Mouse (Mus musculus) left cerebral cortex, adult 11 months (tissue): Measurements from ENCODE around the gene Clec2i.
A peak's percentile ranks its signal among the peaks of the same experiment; 100 is the strongest.
"Not testable (repeated sequence)": the region's sequence is repeated elsewhere in the genome, so short reads cannot be mapped to it uniquely, and the experiment has no call there.

Source experiments
- DNase-seq: peaks from one replicate; pipeline ENCODE4 v3.0.0; 2022; ENCODE audit warnings: low spot score

Gene Clec2i

GRCm38 (mm10) chr6:128887091-128887790 is at the start of gene Clec2i:
Clec2i (plus strand) TSS chr6:128887588.
- DNase-seq: peak; percentile 36

- DNase-seq: peak; percentile 83
Measured at GRCm38 (mm10) chr6:128838342-128839265, 48.8 kb upstream of the Clec2i start.

GRCm38 (mm10) chr6:128839266-128839771 is 48.1 kb upstream of the Clec2i start:
- DNase-seq: peak; percentile 77

- DNase-seq: no peak
Measured at GRCm38 (mm10) chr6:128839921-128840320, 47.5 kb upstream of the Clec2i start.

GRCm38 (mm10) chr6:128840669-128841068 is 46.7 kb upstream of the Clec2i start:
- not testable (repeated sequence) for DNase-seq

- no peak for DNase-seq
Measured at GRCm38 (mm10) chr6:128841327-128842089, 45.9 kb upstream of the Clec2i start.

GRCm38 (mm10) chr6:128842356-128842944 is 44.9 kb upstream of the Clec2i start:
- no peak for DNase-seq

GRCm38 (mm10) chr6:128842945-128843478 is 44.4 kb upstream of the Clec2i start:
- DNase-seq: peak; percentile 91

GRCm38 (mm10) chr6:128843479-128843992 is 43.9 kb upstream of the Clec2i start:
- no peak for DNase-seq

GRCm38 (mm10) chr6:128844131-128844530 is 43.3 kb upstream of the Clec2i start:
- DNase-seq: no peak

- no peak for DNase-seq
Measured at GRCm38 (mm10) chr6:128844586-128845080, 42.8 kb upstream of the Clec2i start.

GRCm38 (mm10) chr6:128845319-128845979 is 41.9 kb upstream of the Clec2i start:
- DNase-seq: peak; percentile 81

- DNase-seq: no peak
Measured at GRCm38 (mm10) chr6:128845998-128846542, 41.3 kb upstream of the Clec2i start.

- DNase-seq: no peak
Measured at GRCm38 (mm10) chr6:128847401-128847800, 40.0 kb upstream of the Clec2i start.

GRCm38 (mm10) chr6:128849902-128850301 is 37.5 kb upstream of the Clec2i start:
- no peak for DNase-seq

GRCm38 (mm10) chr6:128850671-128851070 is 36.7 kb upstream of the Clec2i start:
- no peak for DNase-seq

- DNase-seq: no peak
Measured at GRCm38 (mm10) chr6:128851151-128851550, 36.2 kb upstream of the Clec2i start.

GRCm38 (mm10) chr6:128852766-128853165 is 34.6 kb upstream of the Clec2i start:
- no peak for DNase-seq

- DNase-seq: no peak
Measured at GRCm38 (mm10) chr6:128854024-128854820, 33.2 kb upstream of the Clec2i start.
